Mouse (Mus musculus): ENCODE data around the gene Rhox2g.

- no peak for TF ChIP-seq ZC3H11A (IDR thresholded peaks at IDR 0.05; ENCODE audit: borderline replicate concordance, low read depth, low read length)
- no peak for TF ChIP-seq MAFK (IDR thresholded peaks at IDR 0.05; ENCODE audit: insufficient read depth, low read depth, low read length)
Observed at GRCm38 (mm10) chrX:37692261-37692660, 49.0 kb upstream of the Rhox2g start.
